Mouse (Mus musculus) intestine, embryonic 15.5 days (tissue): Measurements from ENCODE around the gene Plxna1. TPM values are rescaled to one million over a fixed set of nuclear protein-coding genes. Genes with fewer than 3 reads are reported as not detected.
A peak's percentile ranks its signal among the peaks of the same experiment; 100 is the strongest.

Experiments used
- ATAC-seq: fragments of 200-750 bp; cut with Nextera tagmentation; 2 replicates; pipeline ENCODE4 v1.8.0; 2017; ENCODE audit warnings: moderate TSS enrichment, moderate library complexity
- H3K27ac ChIP-seq: fragments of 300-500 bp; sonication (generic); 2 replicates; pipeline ENCODE4 v1.5.1; 2015; ENCODE audit warnings: mild to moderate bottlenecking, inconsistent platforms
- H3K27me3 ChIP-seq: fragments of 300-500 bp; sonication (generic); replicated peaks from 2 replicates; pipeline ENCODE4 v1.6.1; 2015; ENCODE audit warnings: inconsistent platforms
- H3K36me3 ChIP-seq: fragments of 300-500 bp; sonication (generic); 2 replicates; pipeline ENCODE4 v1.6.1; 2015; ENCODE audit warnings: inconsistent platforms
- H3K4me1 ChIP-seq: fragments of 300-500 bp; sonication (generic); replicated peaks from 2 replicates; pipeline ENCODE4 v1.6.1; 2015; ENCODE audit warnings: inconsistent platforms
- H3K4me2 ChIP-seq: fragments of 300-500 bp; sonication (generic); replicated peaks from 2 replicates; pipeline ENCODE4 v1.6.1; 2015; ENCODE audit warnings: mild to moderate bottlenecking, inconsistent platforms
- H3K4me3 ChIP-seq: fragments of 300-500 bp; sonication (generic); replicated peaks from 2 replicates; pipeline ENCODE4 v1.5.1; 2015; ENCODE audit warnings: inconsistent platforms
- H3K9ac ChIP-seq: fragments of 300-500 bp; sonication (generic); 2 replicates; pipeline ENCODE4 v1.6.1; 2015; ENCODE audit warnings: inconsistent platforms
- H3K9me3 ChIP-seq: fragments of 300-500 bp; sonication (generic); 2 replicates; pipeline ENCODE4 v1.6.1; 2016; ENCODE audit warnings: inconsistent platforms
- WGBS: fragments of 180-500 bp; shearing (Covaris S2); methylation state at CpG from one replicate; pipeline ENCODE4 v1.1.7; 2015; 5-methylcytosine and 5-hydroxymethylcytosine counted together
- polyA plus RNA-seq: library from polyadenylated mRNA; unstranded; fragments of >200 nt; fragmentation: Nextera tagmentation; extraction: Ambion mirVana; gene quantifications from 2 replicates; pipeline ENCODE4 v1.2.1, GENCODE M21; 2015

The Plxna1 gene
- polyA plus RNA-seq, 1 experiment from 2014 or later = 14.7 TPM

DNA sequence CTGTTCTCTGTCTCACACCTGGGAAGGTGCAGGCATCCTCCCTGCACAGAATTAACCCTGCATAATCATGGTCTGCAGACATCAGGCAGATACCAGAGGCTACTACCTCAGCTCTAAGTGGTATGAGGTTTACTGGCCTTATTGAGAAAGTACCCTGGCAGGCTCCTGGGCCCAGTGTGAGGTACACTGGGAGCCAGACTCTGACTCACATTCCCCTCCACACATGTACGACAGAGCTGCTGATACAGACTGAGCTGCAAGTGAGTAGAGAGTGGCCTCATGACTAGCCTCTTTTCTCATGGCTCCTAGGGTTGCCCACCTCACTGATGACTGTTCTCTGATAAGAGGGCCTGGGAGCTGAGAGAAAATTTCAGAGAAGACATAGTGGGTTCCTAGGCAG, 24.5 kb upstream of the Plxna1 start:
- 58% methylated on average over 1 of the region's 1 CpGs for WGBS
- Histone ChIP-seq H3K4me2 (no peak overlapping the region), H3K27ac (no peak overlapping the region), H3K9me3 (no peaks in the 10 kb centered on the region), H3K9ac (no peak overlapping the region), H3K27me3 (no peaks in the 10 kb centered on the region), H3K4me1 (no peaks in the 10 kb centered on the region), H3K36me3 (no peaks in the 10 kb centered on the region), H3K4me3 (no peak overlapping the region)
- no peak for ATAC-seq

DNA sequence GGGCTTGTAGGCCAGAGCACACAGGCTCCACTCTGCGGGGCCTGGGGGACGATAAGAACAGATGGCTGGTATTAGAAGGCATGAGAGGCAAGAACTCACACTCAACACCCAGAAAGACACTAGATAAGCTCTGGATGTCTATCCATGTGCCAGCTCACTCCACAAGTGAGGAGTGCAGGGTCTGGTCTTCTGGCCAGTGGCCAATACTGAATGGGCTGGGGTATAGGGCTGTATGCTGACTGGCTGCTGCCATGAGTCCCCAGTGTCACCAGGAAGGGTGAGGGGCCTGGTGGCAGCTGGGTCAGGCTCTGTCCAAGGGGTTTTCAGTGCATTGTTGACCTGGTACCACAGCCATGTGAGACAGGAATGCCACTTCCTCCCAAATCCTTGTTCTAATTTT, 22.3 kb upstream of the Plxna1 start:
- Histone ChIP-seq H3K36me3 (no peaks in the 10 kb centered on the region), H3K27ac (no peak overlapping the region), H3K4me2 (no peak overlapping the region), H3K27me3 (no peaks in the 10 kb centered on the region), H3K9ac (no peak overlapping the region), H3K9me3 (no peaks in the 10 kb centered on the region), H3K4me3 (no peak overlapping the region), H3K4me1 (no peaks in the 10 kb centered on the region)
- 85% methylated on average over 2 of the region's 2 CpGs for WGBS
- no peak for ATAC-seq

DNA sequence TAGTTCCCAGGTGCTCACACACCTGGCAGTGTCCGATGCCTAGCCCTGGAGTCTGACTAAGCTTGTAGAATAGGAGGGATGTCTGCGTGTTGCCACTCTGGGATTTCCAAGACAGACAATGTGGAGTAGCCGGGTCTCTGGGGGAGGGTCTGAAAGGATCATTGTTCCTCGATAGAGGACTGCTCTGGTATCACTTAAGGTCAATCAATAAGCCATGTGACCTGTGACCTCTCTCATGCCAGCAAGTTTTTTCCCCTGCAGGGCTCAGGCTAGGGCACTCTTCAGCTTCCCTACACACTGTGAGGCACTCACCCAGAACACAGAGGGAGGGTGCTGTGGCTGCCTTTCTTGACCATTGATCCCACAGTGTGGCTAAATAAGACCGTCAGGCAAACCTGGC, 19.4 kb upstream of the Plxna1 start:
- Histone ChIP-seq H3K4me1 (peaks cover 4% of the 10 kb centered on the region; the same call in 1 of the 2 replicates), H3K9ac (no peak overlapping the region), H3K9me3 (no peaks in the 10 kb centered on the region), H3K27ac (no peak overlapping the region), H3K27me3 (no peaks in the 10 kb centered on the region), H3K4me2 (no peak overlapping the region), H3K36me3 (no peaks in the 10 kb centered on the region), H3K4me3 (no peak overlapping the region)
- ATAC-seq = no peak
- WGBS = 71% methylated on average over 5 of the region's 5 CpGs

DNA sequence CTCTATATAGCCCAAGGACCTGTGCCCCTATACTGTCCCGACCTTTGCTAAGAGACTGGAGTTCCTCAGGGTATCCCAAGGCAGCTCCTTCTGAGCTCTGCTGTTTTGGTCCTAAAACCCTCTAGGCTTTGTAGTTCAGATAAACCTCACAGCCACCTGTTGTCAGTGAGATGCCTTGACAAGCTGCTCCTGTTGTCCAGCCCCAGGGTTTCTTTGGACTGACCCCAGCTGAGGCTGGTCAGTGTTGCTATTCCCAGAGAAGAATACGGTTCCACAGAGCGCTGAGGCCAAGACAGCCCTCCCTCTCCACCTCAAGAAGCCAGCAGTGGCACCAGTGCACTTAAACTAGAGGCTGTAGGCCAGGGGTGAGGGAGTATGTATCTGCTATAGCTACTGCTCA, 18.8 kb upstream of the Plxna1 start:
- H3K4me2 ChIP-seq = no peak overlapping the region
- ATAC-seq = no peak
- no peaks in the 10 kb centered on the region for H3K36me3 ChIP-seq
- no peaks in the 10 kb centered on the region for H3K27me3 ChIP-seq
- no peak overlapping the region for H3K4me3 ChIP-seq
- peaks cover 4% of the 10 kb centered on the region; the same call in 1 of the 2 replicates for H3K4me1 ChIP-seq
- 61% methylated on average over 3 of the region's 3 CpGs for WGBS
- H3K27ac ChIP-seq = no peak overlapping the region
- no peak overlapping the region for H3K9ac ChIP-seq
- H3K9me3 ChIP-seq = no peaks in the 10 kb centered on the region

DNA sequence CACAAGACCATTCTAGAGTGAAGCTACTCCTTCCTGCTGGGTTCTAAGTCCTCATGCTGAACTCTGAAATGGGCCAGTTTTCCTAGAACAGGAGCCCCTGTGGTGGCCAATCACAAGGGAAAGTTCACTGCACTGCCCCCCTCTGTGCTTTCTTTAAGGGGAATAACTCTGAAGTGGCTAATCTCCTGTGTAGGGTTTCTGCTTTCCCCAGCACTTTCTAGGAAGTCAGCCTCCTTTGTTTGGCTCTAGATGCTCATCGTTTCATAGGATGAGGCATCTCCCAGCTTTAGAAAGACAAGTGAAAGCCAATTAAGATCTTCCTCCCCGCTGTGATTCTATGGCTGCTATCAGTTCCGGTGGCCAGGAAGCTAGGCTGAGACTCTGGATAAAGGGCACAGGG, 18.3 kb upstream of the Plxna1 start:
- no peaks in the 10 kb centered on the region for H3K36me3 ChIP-seq
- no peak overlapping the region for H3K4me3 ChIP-seq
- H3K4me1 ChIP-seq = peaks cover 4% of the 10 kb centered on the region; the same call in 1 of the 2 replicates
- H3K27me3 ChIP-seq = no peaks in the 10 kb centered on the region
- ATAC-seq = no peak
- 53% methylated on average over 3 of the region's 3 CpGs for WGBS
- no peak overlapping the region for H3K27ac ChIP-seq
- no peak overlapping the region for H3K4me2 ChIP-seq
- H3K9ac ChIP-seq = no peak overlapping the region
- no peaks in the 10 kb centered on the region for H3K9me3 ChIP-seq

DNA sequence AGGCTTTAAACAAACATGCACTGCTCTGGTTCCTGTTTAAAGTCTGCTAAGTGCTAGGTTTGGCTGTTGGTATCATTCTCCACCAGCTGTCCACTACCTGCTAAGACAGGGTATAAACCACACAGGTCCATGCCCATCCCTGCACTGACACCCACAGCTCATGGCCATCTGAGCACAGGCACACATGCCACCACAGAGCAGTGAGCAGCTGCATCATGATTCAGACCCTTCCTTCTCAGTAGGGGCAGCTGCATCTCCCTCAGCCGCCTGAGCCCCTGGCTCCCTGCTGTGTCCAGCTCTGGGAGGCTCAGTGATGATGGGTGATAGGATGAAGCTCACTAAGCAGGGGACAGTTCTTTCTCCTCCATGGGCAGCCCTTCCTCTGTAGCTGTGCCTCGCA, 15.8 kb upstream of the Plxna1 start:
- no peak for ATAC-seq
- Histone ChIP-seq H3K36me3 (no peaks in the 10 kb centered on the region), H3K27ac (no peak overlapping the region)

DNA sequence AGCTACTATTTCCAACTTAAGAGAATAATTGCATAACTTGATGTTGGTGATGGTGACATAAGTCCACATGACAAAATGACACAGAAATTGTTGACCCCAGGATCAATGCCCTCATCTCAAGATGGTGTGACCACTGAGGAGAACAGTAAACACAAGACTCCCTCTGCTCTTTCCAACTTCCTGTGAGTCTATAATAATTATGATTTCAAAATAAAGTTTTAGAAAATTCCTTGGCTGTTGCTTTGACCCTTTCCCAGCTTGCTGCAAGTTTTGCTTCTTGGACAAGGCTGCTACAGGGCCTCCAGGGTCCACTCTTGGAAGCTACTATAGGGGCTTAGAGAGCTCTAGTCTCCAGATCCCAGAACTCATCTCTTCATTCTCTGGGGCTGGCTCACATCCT, 6.4 kb upstream of the Plxna1 start:
- H3K4me3 ChIP-seq = no peak overlapping the region
- no peaks in the 10 kb centered on the region for H3K36me3 ChIP-seq
- ATAC-seq = no peak
- H3K4me2 ChIP-seq = no peak overlapping the region
- no peak overlapping the region for H3K27ac ChIP-seq
- H3K4me1 ChIP-seq = no peaks in the 10 kb centered on the region
- no peaks in the 10 kb centered on the region for H3K9me3 ChIP-seq
- H3K9ac ChIP-seq = no peak overlapping the region
- H3K27me3 ChIP-seq = no peaks in the 10 kb centered on the region

More for the DNA sequence above, 15.8 kb upstream of the Plxna1 start:
- Histone ChIP-seq H3K9me3 (no peaks in the 10 kb centered on the region), H3K9ac (no peak overlapping the region), H3K4me3 (no peak overlapping the region), H3K4me1 (peaks cover 4% of the 10 kb centered on the region; the same call in 1 of the 2 replicates), H3K4me2 (no peak overlapping the region), H3K27me3 (no peaks in the 10 kb centered on the region)
- WGBS = 72% methylated on average over 2 of the region's 2 CpGs

DNA sequence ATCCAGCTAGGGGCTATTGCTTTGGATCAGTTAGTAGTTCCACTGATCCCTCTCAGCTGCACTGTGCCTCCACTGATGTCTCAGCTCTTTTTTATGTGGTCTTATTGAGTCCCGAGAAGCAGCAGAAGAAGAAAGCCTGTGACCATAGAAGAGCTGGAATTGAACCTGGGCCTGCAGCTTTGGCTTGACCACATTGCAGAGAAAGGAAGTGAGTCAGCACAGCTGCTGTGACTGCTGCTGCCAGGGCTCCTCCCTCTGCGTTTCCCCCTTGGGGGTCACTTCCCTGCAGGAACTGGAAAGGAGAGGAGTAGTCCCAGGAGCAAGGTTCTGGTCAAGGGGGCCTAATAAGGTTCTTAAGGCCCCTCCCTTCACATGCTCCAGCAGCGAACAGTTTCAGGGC, 1.9 kb upstream of the Plxna1 start:
- no peaks in the 10 kb centered on the region; the same call in 1 of the 2 replicates for H3K27me3 ChIP-seq
- no peak for ATAC-seq
- H3K27ac ChIP-seq = no peak overlapping the region

DNA sequence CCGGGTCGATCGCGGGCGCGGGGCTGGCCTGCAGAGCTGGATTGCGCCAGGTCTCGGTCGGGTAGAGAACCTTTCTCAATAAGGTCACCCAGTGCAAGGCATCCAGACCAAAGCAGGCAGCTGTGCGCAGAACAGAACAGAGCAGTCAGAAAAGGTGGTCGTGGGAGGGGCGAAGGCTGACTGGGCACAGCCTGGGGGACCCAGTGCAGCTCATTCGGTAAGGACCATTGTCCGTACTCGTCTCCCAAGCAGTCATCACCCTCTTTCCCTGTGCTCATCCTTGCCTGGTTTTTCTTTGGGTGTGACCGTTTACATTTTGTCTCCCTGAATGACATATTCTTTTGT, 659 bp upstream of the Plxna1 start:
- ATAC-seq = no peak
- H3K9me3 ChIP-seq = no peaks in the 10 kb centered on the region
- peak overlapping the region; percentile 54 for H3K9ac ChIP-seq
- H3K27me3 ChIP-seq = no peaks in the 10 kb centered on the region; the same call in 1 of the 2 replicates
- H3K4me3 ChIP-seq = peak overlapping the region; percentile 80
- peak overlapping the region; percentile 98 for H3K4me2 ChIP-seq
- H3K4me1 ChIP-seq = peaks cover 32% of the 10 kb centered on the region
- 3% methylated on average over 16 of the region's 16 CpGs for WGBS
- H3K36me3 ChIP-seq = no peaks in the 10 kb centered on the region
- H3K27ac ChIP-seq = no peak overlapping the region

More for the DNA sequence above, 1.9 kb upstream of the Plxna1 start:
- 69% methylated on average over 3 of the region's 3 CpGs for WGBS
- Histone ChIP-seq H3K9ac (no peak overlapping the region), H3K4me3 (no peak overlapping the region), H3K9me3 (no peaks in the 10 kb centered on the region), H3K4me1 (peaks cover 28% of the 10 kb centered on the region), H3K36me3 (no peaks in the 10 kb centered on the region), H3K4me2 (no peak overlapping the region)

DNA sequence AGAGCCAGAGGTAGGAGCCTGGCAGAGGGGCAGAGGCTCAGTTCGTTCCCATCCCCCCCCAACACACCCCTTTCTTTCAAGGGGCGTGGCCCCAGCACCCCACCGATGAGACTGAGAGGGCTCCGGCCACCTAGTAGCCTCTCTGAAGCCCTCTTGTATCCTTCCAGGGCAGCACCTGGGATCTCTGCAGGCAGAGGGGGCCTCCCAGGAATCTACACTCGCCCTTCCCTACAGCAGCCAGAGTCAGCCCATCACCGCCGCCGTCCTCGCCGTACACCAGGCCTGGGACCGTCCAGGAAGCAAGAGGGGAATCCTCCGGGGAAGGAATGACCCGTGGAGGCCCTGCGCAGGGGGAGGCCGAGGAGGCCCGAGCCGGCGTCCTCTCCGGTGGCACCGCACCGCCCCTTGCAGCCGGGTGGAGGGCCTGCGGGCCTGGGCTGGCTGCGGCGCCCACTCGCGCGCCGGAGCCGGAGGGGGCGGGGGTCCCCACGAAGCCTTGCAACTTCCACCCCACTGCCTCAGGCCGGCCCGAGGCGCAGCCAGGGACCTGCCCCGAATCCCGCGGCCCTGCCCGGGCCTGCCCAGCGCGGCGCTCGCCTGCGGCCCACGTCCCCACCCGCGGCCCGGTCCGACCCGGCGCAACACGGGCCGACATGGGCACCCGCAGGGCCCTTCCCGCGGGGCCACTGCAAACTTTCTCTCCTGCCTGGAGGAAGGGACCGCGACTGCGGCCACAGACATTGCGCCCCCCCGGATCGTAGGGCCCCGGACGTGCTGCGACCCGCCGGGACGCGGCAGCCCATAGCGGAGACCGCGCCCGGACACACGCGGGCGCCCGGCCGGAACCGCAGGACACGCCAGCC, 771 bp downstream of the Plxna1 start:
- no peaks in the 10 kb centered on the region for H3K9me3 ChIP-seq
- peak; percentile 56 for ATAC-seq
- under 1% methylated on average over 74 of the region's 80 CpGs for WGBS
- H3K4me2 ChIP-seq = peak overlapping the region; percentile 98
- peaks cover 32% of the 10 kb centered on the region for H3K4me1 ChIP-seq
- peak overlapping the region; percentile 80 for H3K4me3 ChIP-seq
- no peaks in the 10 kb centered on the region for H3K36me3 ChIP-seq
- no peaks in the 10 kb centered on the region; the same call in 1 of the 2 replicates for H3K27me3 ChIP-seq
- peak overlapping the region; percentile 70 for H3K27ac ChIP-seq
- peak overlapping the region; percentile 93 for H3K9ac ChIP-seq

DNA sequence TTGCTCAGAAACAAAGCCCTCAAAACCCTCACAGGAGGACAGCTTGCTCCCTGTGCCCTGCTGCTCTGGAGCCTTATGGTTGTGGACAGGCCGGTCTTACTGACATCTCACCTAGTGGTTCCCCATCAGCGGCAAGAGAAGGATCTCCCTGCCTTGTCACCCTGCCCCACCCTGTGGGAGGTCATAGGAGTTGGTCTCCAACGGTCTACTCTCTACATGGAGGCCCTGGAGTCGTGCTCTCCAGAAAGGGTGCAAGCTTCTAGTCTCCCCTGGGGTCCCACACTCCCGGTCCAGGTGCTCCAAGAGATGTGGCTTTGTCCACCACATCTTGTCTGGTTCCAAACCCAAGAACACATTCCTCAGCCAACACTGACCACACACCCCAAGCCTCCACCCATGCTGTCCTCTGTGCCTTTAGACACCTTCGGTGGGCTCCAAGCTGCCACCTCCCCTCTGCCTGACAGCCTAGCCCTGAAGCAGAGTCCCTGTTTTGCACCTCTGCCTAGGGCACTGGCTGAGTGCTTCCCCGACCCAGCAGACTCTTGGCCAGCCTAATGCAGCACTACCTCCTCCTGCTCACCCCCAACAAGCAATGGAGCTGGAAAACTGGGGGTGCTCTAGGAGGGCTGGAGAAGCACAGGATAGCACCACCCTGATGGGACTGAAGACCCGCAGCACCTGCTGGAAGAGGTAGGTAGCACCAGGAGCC, 1.6 kb downstream of the Plxna1 start:
- WGBS = 55% methylated on average over 8 of the region's 8 CpGs
- Histone ChIP-seq H3K27ac (0 out of 2 replicates have a peak overlapping the region, but pooled peaks have one; percentile 17), H3K4me3 (peak overlapping the region; percentile 80), H3K27me3 (no peaks in the 10 kb centered on the region; the same call in 1 of the 2 replicates), H3K9me3 (no peaks in the 10 kb centered on the region), H3K36me3 (no peaks in the 10 kb centered on the region), H3K4me2 (peak overlapping the region; percentile 98), H3K9ac (peak overlapping the region; percentile 93), H3K4me1 (peaks cover 32% of the 10 kb centered on the region)
- no peak; the same call in 1 of the 2 replicates for ATAC-seq
